Mouse (Mus musculus) olfactory bulb, adult 2 months (tissue): ENCODE results near the gene Pcgf2.

Experiments used
- CTCF ChIP-seq: fragments of 200-500 bp; IDR thresholded peaks from 2 replicates; pipeline ENCODE4 v1.5.1; 2012; ENCODE audit warnings: low read depth, mild to moderate bottlenecking, low read length, moderate library complexity; ENCODE audit not compliant: insufficient read depth
- POLR2A ChIP-seq: fragments of 200-500 bp; IDR thresholded peaks from 2 replicates; pipeline ENCODE4 v1.6.1; 2012; ENCODE audit warnings: mild to moderate bottlenecking, low read depth, low read length, moderate library complexity; ENCODE audit not compliant: insufficient read depth

DNA sequence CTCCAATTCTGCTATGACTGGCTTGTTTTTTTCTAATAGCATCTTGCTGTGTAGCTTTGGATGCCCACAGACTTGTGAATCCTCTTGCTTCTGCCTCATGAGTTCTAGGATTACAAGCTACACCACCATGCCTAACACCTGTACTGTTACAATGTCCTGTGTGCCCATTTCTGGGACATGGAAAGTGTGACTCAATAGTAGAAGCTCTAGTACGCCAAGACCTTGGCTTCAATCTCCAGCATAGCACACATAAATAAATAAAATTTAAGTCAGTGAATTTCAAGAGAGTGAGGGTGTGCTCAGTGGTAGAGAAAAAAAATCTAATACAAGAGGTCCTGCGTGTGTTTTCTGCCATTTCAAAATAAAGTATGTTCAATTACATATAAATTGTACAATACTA lies 46.1 kb downstream of the Pcgf2 start:
- TF ChIP-seq POLR2A (no peak), CTCF (no peak)
